Mouse (Mus musculus) lung, postnatal 10 days (tissue): Measurements from ENCODE around the gene Tiprl.

ENCODE experiments used
- DNase-seq: peaks from one replicate; pipeline ENCODE4 v3.0.0; 2021

Tiprl gene

DNA sequence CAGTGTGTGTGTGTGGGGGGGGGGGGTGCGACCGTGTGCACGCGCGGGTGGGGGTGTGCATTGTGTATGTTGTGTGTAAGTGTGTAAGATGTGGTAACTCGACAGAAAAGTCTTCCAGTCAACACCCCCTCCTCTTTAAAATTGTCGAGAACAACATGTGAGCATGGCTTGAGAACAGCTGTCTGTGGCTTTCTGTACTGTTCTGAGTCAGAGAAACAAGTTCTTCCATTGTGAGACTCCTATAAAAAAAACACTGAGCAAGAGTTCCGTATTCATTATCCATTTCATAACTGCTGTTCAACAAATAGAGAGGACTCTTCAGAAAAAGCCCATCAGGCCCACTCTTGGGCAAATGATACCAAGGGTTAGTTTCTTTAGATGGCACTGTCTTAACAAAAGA, 36.0 kb downstream of the Tiprl start:
- DNase-seq = no peak

DNA sequence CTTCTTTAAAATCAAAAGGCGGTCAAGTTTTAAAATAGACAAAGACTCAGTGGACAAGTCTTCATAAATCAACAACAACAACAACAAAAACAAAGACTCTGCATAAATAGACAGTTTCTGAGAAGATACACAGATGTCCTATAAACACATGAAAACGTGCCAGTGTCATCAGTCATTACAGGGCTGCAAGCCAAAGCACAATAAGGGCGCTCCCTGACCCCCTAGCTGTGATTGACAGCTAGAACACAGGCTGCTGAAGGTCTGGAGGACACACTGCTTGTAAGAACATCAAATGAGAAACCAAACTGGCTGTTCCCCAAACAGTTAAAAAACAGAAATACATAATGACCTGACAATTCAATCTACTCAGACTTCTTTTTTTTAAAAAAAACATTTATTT, 37.2 kb downstream of the Tiprl start:
- DNase-seq = no peak

- no peak for DNase-seq
These were observed 37.8 kb downstream of the Tiprl start for GRCm38 (mm10) chr1:165198951-165199350.

GRCm38 (mm10) chr1:165197875-165198274, 38.9 kb downstream of the Tiprl start:
- no peak for DNase-seq

GRCm38 (mm10) chr1:165195396-165195960, 41.3 kb downstream of the Tiprl start:
- DNase-seq = no peak

GRCm38 (mm10) chr1:165194662-165195013, 42.2 kb downstream of the Tiprl start:
- DNase-seq = no peak

DNA sequence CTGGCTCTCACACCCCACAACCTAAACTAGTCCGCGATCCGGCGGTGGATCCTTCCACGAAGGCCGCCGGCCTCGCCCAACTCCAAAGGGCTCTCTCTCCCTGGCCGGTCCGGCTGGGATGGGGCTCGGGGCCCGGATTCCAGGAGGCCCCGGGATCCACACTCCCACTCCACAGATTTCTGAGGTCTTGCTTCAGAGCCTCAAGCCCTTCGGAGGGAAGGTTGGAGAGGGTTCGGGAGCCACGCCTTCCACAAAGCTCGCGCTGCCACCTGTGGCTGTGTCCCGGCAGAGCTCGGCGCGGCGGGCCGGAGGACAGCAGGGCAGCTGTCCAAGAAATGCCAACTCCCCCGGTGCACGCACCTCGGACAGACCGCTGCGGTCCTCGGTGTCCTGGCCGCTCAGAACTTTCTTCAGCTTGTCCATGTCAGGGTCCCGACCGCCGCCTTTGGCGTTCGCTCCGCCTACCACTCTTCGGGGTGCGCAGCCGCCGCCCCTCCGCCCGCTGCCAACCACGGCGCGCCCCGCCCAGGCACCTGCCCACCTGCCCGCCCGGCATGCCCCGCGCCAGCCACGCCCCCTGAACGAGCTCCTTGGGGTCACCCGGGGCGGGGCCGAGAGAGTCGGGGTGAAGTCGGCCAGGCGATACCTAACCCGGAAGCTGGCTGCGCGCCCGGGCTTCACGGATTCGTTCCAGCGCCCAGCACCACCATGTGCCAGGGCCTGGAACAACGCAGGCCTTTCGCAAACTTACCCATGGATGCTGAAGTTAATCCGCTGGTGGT, 42.7 kb downstream of the Tiprl start, which contains the start of gene Sft2d2:
TSS of gene Sft2d2 (minus strand) at position 559 of the 782 bp plus-strand sequence.
- peak; percentile 93 for DNase-seq

GRCm38 (mm10) chr1:165193426-165193825, 43.4 kb downstream of the Tiprl start:
- DNase-seq = no peak

GRCm38 (mm10) chr1:165192714-165193264, 44.0 kb downstream of the Tiprl start:
- no peak for DNase-seq

DNA sequence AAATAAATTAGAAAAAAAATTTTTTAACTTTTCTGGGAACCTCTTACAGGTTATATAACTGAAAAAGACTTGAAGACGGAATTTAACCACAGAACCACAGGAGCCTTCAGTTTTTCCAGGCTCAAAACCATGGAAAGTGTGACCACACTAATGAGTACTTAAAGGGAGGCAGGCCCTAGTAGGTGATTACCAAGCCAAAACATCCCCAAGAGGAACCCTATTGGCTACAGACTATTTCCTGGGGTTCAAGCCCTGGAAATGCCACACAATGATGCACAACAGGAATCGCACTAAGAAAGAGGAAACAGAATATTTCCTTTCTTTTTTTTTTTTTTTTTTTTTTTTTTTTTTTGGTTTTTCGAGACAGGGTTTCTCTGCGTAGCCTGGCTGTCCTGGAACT, 44.7 kb downstream of the Tiprl start:
- no peak for DNase-seq

DNA sequence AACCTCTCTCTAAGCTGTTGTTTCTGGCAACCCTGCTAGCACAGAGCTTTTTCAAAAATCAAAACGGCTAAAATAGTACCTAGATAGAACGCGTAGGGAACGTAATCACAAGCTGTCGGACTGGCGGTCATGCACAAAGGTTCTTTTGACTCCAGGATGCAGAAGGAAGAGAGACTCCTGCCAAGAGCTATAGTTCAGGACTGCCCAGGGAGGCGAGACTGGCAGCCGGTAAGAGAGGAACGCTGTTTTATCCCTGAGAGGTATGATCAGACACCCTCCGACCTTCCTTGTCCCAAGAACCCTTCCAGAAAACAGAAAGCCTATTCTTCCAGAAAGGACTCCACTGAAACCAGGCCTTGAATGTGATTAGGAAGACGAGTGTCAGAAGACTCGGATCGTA, 45.2 kb downstream of the Tiprl start:
- DNase-seq = no peak

DNA sequence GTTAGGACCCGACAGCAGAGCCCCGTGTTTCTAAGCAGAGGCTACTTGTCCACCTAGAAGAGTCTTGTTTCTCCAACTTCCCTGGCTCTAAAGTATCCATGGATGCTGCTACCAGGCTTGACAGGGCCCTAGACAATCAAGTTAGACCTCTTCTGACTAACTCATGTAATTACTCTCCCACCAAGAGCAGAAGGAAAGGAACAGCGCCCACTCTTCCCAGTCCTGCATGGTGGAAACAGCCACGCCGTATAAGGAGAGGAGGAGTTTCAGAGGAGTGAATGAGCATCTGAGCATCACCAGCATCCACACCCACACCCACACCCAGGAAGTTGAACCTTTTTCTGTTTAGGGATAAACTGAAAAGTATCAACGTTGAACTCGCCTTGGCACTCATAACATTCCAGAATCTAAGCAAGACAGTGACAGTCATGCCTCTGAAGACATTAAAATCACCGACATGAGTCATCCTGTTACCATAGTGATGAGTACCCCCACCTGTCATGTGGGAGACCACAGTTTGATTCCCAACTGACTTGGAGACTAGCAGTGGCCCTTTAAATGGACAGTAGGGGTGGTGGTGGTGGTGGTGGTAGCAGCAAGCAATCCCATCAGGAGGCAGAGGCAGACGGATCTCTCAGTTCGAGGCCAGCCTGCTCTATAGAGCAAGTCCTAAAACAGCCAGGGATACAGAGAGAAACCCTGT, 46.1 kb downstream of the Tiprl start:
- DNase-seq = no peak

DNA sequence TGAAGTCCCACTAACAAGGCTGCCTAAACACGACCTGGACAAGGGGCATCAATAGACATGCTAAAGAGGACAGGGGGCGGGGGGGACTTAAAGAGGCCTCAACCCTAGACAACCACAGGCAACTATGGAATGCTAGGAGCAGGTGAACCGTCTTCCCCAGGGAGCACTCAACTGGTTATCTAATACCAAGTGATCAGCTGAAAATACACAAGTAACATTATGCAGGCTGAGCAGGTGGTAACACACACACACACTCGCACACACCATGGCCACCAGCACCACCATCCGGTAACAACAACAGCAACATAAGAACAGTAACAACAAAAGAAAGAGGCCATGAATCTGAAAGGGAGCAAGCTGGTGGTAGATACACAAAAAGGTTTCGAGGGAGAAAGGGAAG, 46.7 kb downstream of the Tiprl start:
- DNase-seq = no peak

DNA sequence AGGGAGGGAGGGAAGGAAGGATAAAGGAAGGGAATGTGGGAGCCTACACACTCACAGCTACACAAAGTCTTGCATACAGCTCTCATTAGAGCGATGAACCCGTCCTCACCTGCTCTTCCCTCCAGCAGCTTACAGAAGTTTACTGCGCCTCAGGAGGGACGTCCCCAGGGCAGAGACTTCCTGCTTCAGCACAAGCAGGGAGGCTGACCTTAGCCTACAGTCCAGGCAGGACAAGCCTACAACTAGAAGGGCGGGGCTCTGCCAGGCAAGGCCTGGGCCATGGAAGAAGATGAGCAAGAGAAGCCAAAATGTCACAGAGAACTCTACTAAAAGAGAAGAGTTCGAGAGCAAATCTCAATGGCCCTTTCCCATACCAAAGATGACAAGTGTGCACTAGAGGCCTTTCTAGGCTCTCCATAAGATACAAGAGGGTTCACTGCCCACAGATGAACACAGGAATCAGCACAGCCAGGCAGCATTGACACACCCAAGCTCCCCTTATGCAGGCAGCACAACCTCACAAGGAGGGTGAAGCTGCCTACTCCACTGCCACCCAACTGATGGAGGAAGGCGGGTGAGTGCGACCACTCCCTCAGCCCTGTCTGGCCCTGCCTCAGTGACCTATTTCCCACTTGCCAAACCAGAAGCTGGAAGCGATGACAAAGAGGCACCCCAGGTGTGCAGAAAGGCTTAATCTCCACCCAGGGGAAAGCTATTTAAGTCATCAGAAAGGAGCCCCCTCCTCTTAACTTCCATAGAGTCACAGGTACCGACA, 47.8 kb downstream of the Tiprl start:
- DNase-seq = no peak

- no peak for DNase-seq
These were observed 49.4 kb downstream of the Tiprl start for GRCm38 (mm10) chr1:165187357-165187756.

GRCm38 (mm10) chr1:165186491-165186890, 50.3 kb downstream of the Tiprl start:
- no peak for DNase-seq

DNA sequence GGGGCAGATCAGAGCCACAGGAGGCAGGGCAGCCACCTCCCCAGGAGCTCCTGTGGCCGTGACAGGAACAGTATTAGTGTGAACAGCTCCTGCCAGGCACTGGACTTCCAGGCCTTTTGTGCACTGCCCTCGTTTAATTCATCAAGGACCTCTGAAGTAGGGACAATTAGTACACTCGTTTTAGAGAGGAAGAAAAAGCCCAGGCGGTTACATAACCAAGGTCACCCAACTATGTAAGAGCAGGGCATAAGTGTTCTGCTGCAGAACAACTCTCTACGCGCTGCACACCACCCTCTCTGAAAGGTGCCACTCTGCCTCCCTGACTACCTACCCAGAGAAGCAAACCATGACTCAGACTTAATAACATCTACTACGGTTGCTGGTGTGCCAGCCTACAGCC, 51.7 kb downstream of the Tiprl start:
- DNase-seq = peak; percentile 40

DNA sequence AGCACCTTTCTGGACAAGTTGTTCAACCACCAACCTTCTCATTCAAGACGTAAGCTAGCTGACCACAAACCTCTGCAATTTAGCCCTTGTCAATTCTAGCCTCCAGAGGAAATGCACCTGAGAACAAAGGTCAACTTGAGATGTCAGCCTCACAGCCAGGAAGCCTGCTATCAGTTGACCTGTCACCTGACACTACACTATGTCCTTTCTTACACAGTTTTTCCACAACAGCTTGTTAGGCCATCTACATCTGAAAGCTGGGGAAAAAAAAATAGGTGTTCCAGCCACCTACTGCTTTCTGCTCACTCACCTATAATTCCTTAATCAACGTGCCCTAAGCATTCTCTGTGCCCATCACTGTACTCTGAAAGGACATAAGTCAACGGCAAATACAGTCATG, 52.6 kb downstream of the Tiprl start:
- DNase-seq = no peak

DNA sequence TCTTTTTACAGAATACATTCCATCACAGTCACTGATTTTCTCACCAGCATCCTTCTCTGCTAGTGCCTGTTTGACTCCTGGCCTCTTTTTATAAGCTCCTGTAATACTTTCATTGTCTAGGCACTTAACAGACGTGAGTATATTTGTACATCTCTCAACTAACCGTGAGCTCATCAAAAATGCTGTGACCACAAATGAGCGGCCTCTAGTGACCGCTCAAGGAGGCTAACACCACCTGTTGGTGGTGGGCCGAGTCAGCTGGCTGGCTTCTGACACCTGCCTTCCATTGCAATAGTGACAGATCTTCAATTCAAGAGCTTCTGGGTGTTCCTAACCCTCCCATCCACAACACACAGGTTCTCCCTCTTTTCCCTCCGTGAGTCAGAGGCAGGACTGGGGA, 53.4 kb downstream of the Tiprl start:
- peak; percentile 43 for DNase-seq

GRCm38 (mm10) chr1:165179321-165179720, 57.5 kb downstream of the Tiprl start:
- no peak for DNase-seq

GRCm38 (mm10) chr1:165178075-165178474, 58.7 kb downstream of the Tiprl start:
- no peak for DNase-seq

DNA sequence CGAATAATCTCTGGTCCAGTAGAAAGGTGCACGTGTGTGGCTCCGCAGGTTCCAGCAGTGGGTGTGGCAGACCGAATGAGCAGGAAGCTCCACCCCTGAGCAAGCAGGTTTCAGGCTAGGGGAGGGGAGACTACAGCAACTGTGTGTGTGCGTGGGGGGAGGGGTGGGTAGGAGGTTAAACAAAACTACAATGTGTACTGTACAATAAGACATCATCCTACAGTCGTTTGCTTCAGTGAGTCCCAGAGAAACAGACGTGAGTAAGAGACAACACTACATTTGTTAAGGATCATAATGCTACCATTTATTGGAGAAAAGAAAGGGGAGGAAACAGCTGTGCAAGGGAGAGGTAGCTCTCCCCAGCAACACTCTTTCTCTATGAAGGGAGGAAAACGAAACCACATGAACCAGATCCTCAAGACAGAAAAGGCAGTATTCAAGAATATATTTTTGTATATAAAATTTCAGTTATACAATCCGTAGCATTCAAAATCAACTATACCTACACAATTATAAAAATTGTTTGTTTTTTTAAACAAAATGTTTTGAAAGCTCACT, 62.7 kb downstream of the Tiprl start:
- DNase-seq = no peak

GRCm38 (mm10) chr1:165171277-165171676, 65.5 kb downstream of the Tiprl start:
- DNase-seq = no peak
